Mouse (Mus musculus): ENCODE measurements around the gene Pigw.

GRCm38 (mm10) chr11:84847475-84848090, 32.5 kb downstream of the Pigw start:
- TF ChIP-seq GATA1 (IDR thresholded peaks at IDR 0.05; ENCODE audit: low read length) (no peak), TAL1 (IDR thresholded peaks at IDR 0.05; ENCODE audit: low read length) (no peak)

Data from erythroblast, embryonic 14.5 days (primary cell).